8 mouse cellular contexts compared by ENCODE assay signal in genomic region chr7:38189136-38189982, GRCm38 (mm10). TPM values are rescaled to one million over a fixed set of nuclear protein-coding genes. Genes with fewer than 3 reads are reported as not detected.
DNase-seq lines count a peak whose midpoint lies in the region; ATAC-seq lines count a peak whose summit lies in the region.

No protein-coding gene starts in this region.

- H3K4me3 ChIP-seq in kidney, embryonic 14.5 days (ENCODE audit: low read length), result no peak overlapping the region
- H3K4me3 ChIP-seq in neural tube, embryonic 15.5 days (replicated peaks), result no peak overlapping the region

- DNase-seq in kidney, adult 11 months, result no peak
- DNase-seq in CD8-positive naive resting alpha-beta T cell, adult 2 months (ENCODE audit: low read depth in 2 of 2, low spot score in 2 of 2), result peak; percentile 37 to 43
- peak; percentile 19 to 34 for DNase-seq in kidney, postnatal 36 days
- no peak for DNase-seq in ovary, postnatal 36 days (ENCODE audit: low spot score)
- DNase-seq in neural tube, embryonic 10.5 days (ENCODE audit: extremely low spot score, low spot score), result no peak

- no peaks in the 10 kb centered on the region for H3K4me1 ChIP-seq in kidney, embryonic 14.5 days (ENCODE audit: control insufficient read depth, insufficient read depth, low read length)
- H3K4me1 ChIP-seq in neural tube, embryonic 15.5 days, result peaks cover 9% of the 10 kb centered on the region

- no peaks in the 10 kb centered on the region for H3K27me3 ChIP-seq in kidney, embryonic 14.5 days (ENCODE audit: control insufficient read depth, insufficient read depth, low read length)
- no peaks in the 10 kb centered on the region for H3K27me3 ChIP-seq in neural tube, embryonic 15.5 days (replicated peaks)

- no peaks in the 10 kb centered on the region; the same call in 1 of the 2 replicates for H3K9me3 ChIP-seq in kidney, embryonic 14.5 days (ENCODE audit: control insufficient read depth, low read length)
- H3K9me3 ChIP-seq in neural tube, embryonic 15.5 days (replicated peaks), result no peaks in the 10 kb centered on the region

- H3K27ac ChIP-seq in kidney, embryonic 14.5 days (ENCODE audit: low read depth, low read length), result peak overlapping the region; percentile 24; the same call in 1 of the 2 replicates
- H3K27ac ChIP-seq in neural tube, embryonic 15.5 days (replicated peaks), result no peak overlapping the region

- H3K4me2 ChIP-seq in kidney, embryonic 14.5 days (replicated peaks; ENCODE audit: low read depth, low read length), result no peak overlapping the region
- no peak overlapping the region for H3K4me2 ChIP-seq in neural tube, embryonic 15.5 days

- H3K9ac ChIP-seq in kidney, embryonic 14.5 days (ENCODE audit: low read depth, low read length), result no peak overlapping the region
- H3K9ac ChIP-seq in neural tube, embryonic 15.5 days (replicated peaks), result no peak overlapping the region

- no peaks in the 10 kb centered on the region for H3K36me3 ChIP-seq in kidney, embryonic 14.5 days (ENCODE audit: control insufficient read depth, insufficient read depth, low read length)
- peaks cover 14% of the 10 kb centered on the region; the same call in 1 of the 2 replicates for H3K36me3 ChIP-seq in neural tube, embryonic 15.5 days

- ATAC-seq in kidney, embryonic 14.5 days (ENCODE audit: low FRiP score, low TSS enrichment), result peak; percentile 74
- peak; percentile 71 for ATAC-seq in neutrophil, adult 5-6 weeks (ENCODE audit: extremely low read depth, insufficient number of reproducible peaks, low FRiP score, poor library complexity, severe bottlenecking)
- no peak for ATAC-seq in neural tube, embryonic 15.5 days (ENCODE audit: low FRiP score)

- WGBS in kidney, embryonic 14.5 days, result 48% methylated on average over 15 of the region's 15 CpGs
- 81% methylated on average over 15 of the region's 15 CpGs for WGBS in neural tube, embryonic 15.5 days

RNA-seq across cellular contexts. Expression of gene 1600014C10Rik, which starts 6.3 kb away (rescaled TPM):
- polyA plus RNA-seq in kidney, embryonic 14.5 days (2014; fragmentation: Nextera tagmentation; extraction: Ambion mirVana), result 12.0 and 16.6 TPM in 2 replicates
- total RNA-seq in neutrophil, adult 5-6 weeks (2017), result 44.3 and 52.8 TPM in 2 replicates
- polyA plus RNA-seq in neural tube, embryonic 15.5 days (2015; fragmentation: Nextera tagmentation; extraction: Ambion mirVana), result 32.0 and 36.2 TPM in 2 replicates

RNA-seq across cellular contexts. Expression of gene Plekhf1, which starts 38.5 kb away (rescaled TPM):
- 3.8 and 4.9 TPM in 2 replicates for polyA plus RNA-seq in kidney, embryonic 14.5 days (2014; fragmentation: Nextera tagmentation; extraction: Ambion mirVana)
- total RNA-seq in neutrophil, adult 5-6 weeks (2017), result 0.23 and 0.25 TPM in 2 replicates
- 0.75 and 1.4 TPM in 2 replicates for polyA plus RNA-seq in neural tube, embryonic 15.5 days (2015; fragmentation: Nextera tagmentation; extraction: Ambion mirVana)

Comparison
In these comparisons a context has a peak if more than half of its experiments do, and no peak if none do; other contexts are left out.
1. DNase-seq: peak in CD8-positive naive resting alpha-beta T cell, adult 2 months (2 of 2) and kidney, postnatal 36 days (2 of 2); none in kidney, adult 11 months (single experiment), ovary, postnatal 36 days (single experiment) and neural tube, embryonic 10.5 days (single experiment).